Mouse (Mus musculus) splenic B cell, adult 2 months (primary cell): ENCODE measurements around the gene Alox5ap.

ENCODE experiments used
- DNase-seq: peaks from one replicate; pipeline ENCODE4 v3.0.0-alpha.2; 2011; ENCODE audit warnings: low read depth, low spot score
- H3K27me3 ChIP-seq: 2 replicates; pipeline ENCODE4 v1.6.1; 2012; ENCODE audit warnings: mild to moderate bottlenecking, low read length, moderate library complexity, mixed read lengths; ENCODE audit not compliant: control insufficient read depth, poor library complexity, insufficient read depth, severe bottlenecking
- H3K36me3 ChIP-seq: 2 replicates; pipeline ENCODE4 v1.6.1; 2012; ENCODE audit warnings: mild to moderate bottlenecking, low read length, moderate library complexity, mixed read lengths; ENCODE audit not compliant: control insufficient read depth, poor library complexity, insufficient read depth, severe bottlenecking

Gene Alox5ap

GRCm38 (mm10) chr5:149314514-149315081 is 50.0 kb downstream of the Alox5ap start:
- H3K27me3 ChIP-seq: no peaks in the 10 kb centered on the region
- no peak for DNase-seq
- H3K36me3 ChIP-seq: no peaks in the 10 kb centered on the region

GRCm38 (mm10) chr5:149316926-149317325 is 52.4 kb downstream of the Alox5ap start:
- no peaks in the 10 kb centered on the region for H3K27me3 ChIP-seq
- no peaks in the 10 kb centered on the region for H3K36me3 ChIP-seq
- DNase-seq: no peak

GRCm38 (mm10) chr5:149319874-149320323 is 55.3 kb downstream of the Alox5ap start:
- no peak for DNase-seq

GRCm38 (mm10) chr5:149320534-149321482 is 56.2 kb downstream of the Alox5ap start:
- no peaks in the 10 kb centered on the region for H3K27me3 ChIP-seq
- no peaks in the 10 kb centered on the region for H3K36me3 ChIP-seq
- DNase-seq: no peak

More at GRCm38 (mm10) chr5:149319874-149320323, 55.3 kb downstream of the Alox5ap start:
- Histone ChIP-seq H3K27me3 (no peaks in the 10 kb centered on the region), H3K36me3 (no peaks in the 10 kb centered on the region)

- Histone ChIP-seq H3K36me3 (no peaks in the 10 kb centered on the region), H3K27me3 (no peaks in the 10 kb centered on the region)
- DNase-seq: no peak
Measured at GRCm38 (mm10) chr5:149321909-149322841, 57.6 kb downstream of the Alox5ap start.

- DNase-seq: no peak
- Histone ChIP-seq H3K27me3 (no peaks in the 10 kb centered on the region), H3K36me3 (no peaks in the 10 kb centered on the region)
Measured at GRCm38 (mm10) chr5:149322938-149323553, 58.5 kb downstream of the Alox5ap start.

GRCm38 (mm10) chr5:149324739-149325138 is 60.2 kb downstream of the Alox5ap start:
- no peaks in the 10 kb centered on the region for H3K36me3 ChIP-seq
- H3K27me3 ChIP-seq: no peaks in the 10 kb centered on the region
- no peak for DNase-seq

- no peak for DNase-seq
Measured at GRCm38 (mm10) chr5:149329098-149329887, 64.7 kb downstream of the Alox5ap start.

GRCm38 (mm10) chr5:149330601-149331000 is 66.0 kb downstream of the Alox5ap start:
- no peaks in the 10 kb centered on the region for H3K36me3 ChIP-seq
- no peak for DNase-seq

More at GRCm38 (mm10) chr5:149329098-149329887, 64.7 kb downstream of the Alox5ap start:
- Histone ChIP-seq H3K36me3 (no peaks in the 10 kb centered on the region), H3K27me3 (no peaks in the 10 kb centered on the region)

GRCm38 (mm10) chr5:149331407-149332143 is 67.0 kb downstream of the Alox5ap start:
- no peaks in the 10 kb centered on the region for H3K27me3 ChIP-seq
- DNase-seq: no peak
- no peaks in the 10 kb centered on the region for H3K36me3 ChIP-seq

More at GRCm38 (mm10) chr5:149330601-149331000, 66.0 kb downstream of the Alox5ap start:
- H3K27me3 ChIP-seq: no peaks in the 10 kb centered on the region

GRCm38 (mm10) chr5:149332787-149333186 is 68.2 kb downstream of the Alox5ap start:
- no peak for DNase-seq
- Histone ChIP-seq H3K27me3 (no peaks in the 10 kb centered on the region), H3K36me3 (no peaks in the 10 kb centered on the region)

- no peak for DNase-seq
- Histone ChIP-seq H3K27me3 (no peaks in the 10 kb centered on the region), H3K36me3 (no peaks in the 10 kb centered on the region)
Measured at GRCm38 (mm10) chr5:149333941-149334698, 69.6 kb downstream of the Alox5ap start.
